In genomic region chr4:56989431-56990214, GRCm38 (mm10) we compare ENCODE assay signal across 9 mouse cellular contexts. TPM values are rescaled to one million over a fixed set of nuclear protein-coding genes. Genes with fewer than 3 reads are reported as not detected.
A peak's percentile ranks its signal among the peaks of the same experiment; 100 is the strongest.
DNase-seq lines count a peak whose midpoint lies in the region; ATAC-seq and TF ChIP-seq lines count a peak whose summit lies in the region.
"Had no signal": no experiment of that assay in that cellular context is flagged by ENCODE, and none has a peak within 500 bp of the region (broad histone marks: within the 10 kb centered on the region; RNA-seq: fewer than 3 reads in every experiment).

No protein-coding gene starts in this region.

- peaks cover 17% of the 10 kb centered on the region for H3K4me1 ChIP-seq in lung, embryonic 15.5 days
- H3K4me1 ChIP-seq in lung, adult 2 months (ENCODE audit: control insufficient read depth, insufficient read depth, low read length), result no peaks in the 10 kb centered on the region
- no peaks in the 10 kb centered on the region for H3K4me1 ChIP-seq in intestine, postnatal 0 days (replicated peaks; ENCODE audit: control insufficient read depth, insufficient read depth, low read length)
- peaks cover 2% of the 10 kb centered on the region; the same call in 1 of the 2 replicates for H3K4me1 ChIP-seq in midbrain, embryonic 11.5 days (ENCODE audit: control insufficient read depth, insufficient read depth, low read length)

- TF ChIP-seq POLR2A in lung, adult 2 months (IDR thresholded peaks at IDR 0.05; ENCODE audit: borderline replicate concordance, extremely low read depth, low read depth, low read length), result no peak

- no peaks in the 10 kb centered on the region for H3K9me3 ChIP-seq in lung, embryonic 15.5 days
- no peaks in the 10 kb centered on the region for H3K9me3 ChIP-seq in intestine, postnatal 0 days (ENCODE audit: control insufficient read depth)
- H3K9me3 ChIP-seq in midbrain, embryonic 11.5 days (ENCODE audit: control insufficient read depth, low read length), result no peaks in the 10 kb centered on the region

- no peak for DNase-seq in lung, adult 2 months
- peak; percentile 41 for DNase-seq in embryo, embryonic 9.5 days (ENCODE audit: extremely low spot score)
- peak; percentile 96 for DNase-seq in midbrain, embryonic 11.5 days (ENCODE audit: low spot score, missing footprints)
- DNase-seq in telencephalon, adult 2 months (ENCODE audit: low read depth, low spot score), result peak; percentile 74
- DNase-seq in gastrocnemius, postnatal 36 days, result no peak
- no peak for DNase-seq in ovary, postnatal 10 days (ENCODE audit: low spot score)

- peak overlapping the region; percentile 55 for H3K4me3 ChIP-seq in lung, embryonic 15.5 days
- H3K4me3 ChIP-seq in lung, adult 2 months (replicated peaks; ENCODE audit: extremely low read depth, low read depth, low read length), result no peak overlapping the region
- H3K4me3 ChIP-seq in intestine, postnatal 0 days (ENCODE audit: low read depth, low read length), result peak overlapping the region; percentile 55
- peak overlapping the region; percentile 64 for H3K4me3 ChIP-seq in midbrain, embryonic 11.5 days (ENCODE audit: low read depth, low read length)
- H3K4me3 ChIP-seq: myocyte had no signal

- H3K36me3 ChIP-seq in lung, embryonic 15.5 days, result no peaks in the 10 kb centered on the region
- H3K36me3 ChIP-seq in intestine, postnatal 0 days (ENCODE audit: control insufficient read depth, insufficient read depth), result no peaks in the 10 kb centered on the region
- no peaks in the 10 kb centered on the region for H3K36me3 ChIP-seq in midbrain, embryonic 11.5 days (ENCODE audit: control insufficient read depth, insufficient read depth, low read length)

- no peak overlapping the region for H3K27ac ChIP-seq in lung, embryonic 15.5 days
- no peak overlapping the region for H3K27ac ChIP-seq in intestine, postnatal 0 days (ENCODE audit: low read depth, low read length)
- H3K27ac ChIP-seq in midbrain, embryonic 11.5 days (ENCODE audit: low read depth, low read length), result no peak overlapping the region

- H3K4me2 ChIP-seq in lung, embryonic 15.5 days, result peak overlapping the region; percentile 97
- peak overlapping the region; percentile 89 for H3K4me2 ChIP-seq in intestine, postnatal 0 days (replicated peaks; ENCODE audit: low read depth)
- peak overlapping the region; percentile 91 for H3K4me2 ChIP-seq in midbrain, embryonic 11.5 days

- peaks cover 50% of the 10 kb centered on the region for H3K27me3 ChIP-seq in lung, embryonic 15.5 days
- peaks cover 29% of the 10 kb centered on the region for H3K27me3 ChIP-seq in intestine, postnatal 0 days (replicated peaks; ENCODE audit: control insufficient read depth, insufficient read depth, low read length)
- H3K27me3 ChIP-seq in midbrain, embryonic 11.5 days (ENCODE audit: control insufficient read depth, insufficient read depth, low read length), result peaks cover 2% of the 10 kb centered on the region; the same call in 1 of the 2 replicates

- WGBS in lung, embryonic 15.5 days, result 5% methylated on average over 45 of the region's 45 CpGs
- 8% methylated on average over 45 of the region's 45 CpGs for WGBS in lung, adult 2 months
- WGBS in intestine, postnatal 0 days, result 5% methylated on average over 42 of the region's 45 CpGs
- WGBS in midbrain, embryonic 11.5 days, result 1% methylated on average over 45 of the region's 45 CpGs

- intact Hi-C loops in gastrocnemius, postnatal 36 days (cut with DNase I), result no loop called here

- ATAC-seq in lung, embryonic 15.5 days (ENCODE audit: borderline replicate concordance, extremely low read depth, low FRiP score, low TSS enrichment), result peak; percentile 46
- no peak for ATAC-seq in intestine, postnatal 0 days
- peak; percentile 80 for ATAC-seq in midbrain, embryonic 11.5 days (ENCODE audit: low FRiP score)

- no peak for TF ChIP-seq CTCF in lung, adult 2 months (IDR thresholded peaks at IDR 0.05; ENCODE audit: insufficient read depth, low read length)
- no peak for TF ChIP-seq CTCF in intestine, postnatal 0 days (IDR thresholded peaks at IDR 0.05; ENCODE audit: low read depth)

- peak overlapping the region; percentile 34 for H3K9ac ChIP-seq in lung, embryonic 15.5 days
- H3K9ac ChIP-seq in intestine, postnatal 0 days (ENCODE audit: low read depth, low read length), result peak overlapping the region; percentile 40; the same call in 1 of the 2 replicates
- H3K9ac ChIP-seq in midbrain, embryonic 11.5 days (ENCODE audit: low read length), result peak overlapping the region; percentile 70

RNA-seq across cellular contexts. Expression of gene Frrs1l, which starts 0.6 kb away (rescaled TPM):
- 2.2 TPM in 2 replicates for polyA plus RNA-seq in lung, embryonic 15.5 days (2015; fragmentation: Nextera tagmentation; extraction: Ambion mirVana)
- polyA plus RNA-seq in lung, adult 2 months (2012; rRNA removed), result 0.01 and 0.04 TPM in 2 replicates
- 0.18 TPM in 2 replicates for polyA plus RNA-seq in intestine, postnatal 0 days (2015; fragmentation: Nextera tagmentation; extraction: Ambion mirVana)
- 6.2 and 6.4 TPM in 2 replicates for polyA plus RNA-seq in midbrain, embryonic 11.5 days (2014; fragmentation: Nextera tagmentation; extraction: Ambion mirVana)
- not detected for total RNA-seq in gastrocnemius, postnatal 36 days (2021)
- polyA plus RNA-seq: myocyte had no signal

RNA-seq across cellular contexts. Expression of gene Tmem245, which starts 42.4 kb away (rescaled TPM):
- polyA plus RNA-seq in lung, embryonic 15.5 days (2015; fragmentation: Nextera tagmentation; extraction: Ambion mirVana), result 10.8 and 12.3 TPM in 2 replicates
- 15.4 and 20.5 TPM in 2 replicates for polyA plus RNA-seq in lung, adult 2 months (2012; rRNA removed)
- polyA plus RNA-seq in intestine, postnatal 0 days (2015; fragmentation: Nextera tagmentation; extraction: Ambion mirVana), result 3.3 and 3.6 TPM in 2 replicates
- 6.8 TPM in 2 replicates for polyA plus RNA-seq in midbrain, embryonic 11.5 days (2014; fragmentation: Nextera tagmentation; extraction: Ambion mirVana)
- 10 to 100 TPM; 16.3 to 23.9 TPM for total RNA-seq in gastrocnemius, postnatal 36 days (2021)

Comparison
In these comparisons a context has a peak if more than half of its experiments do, and no peak if none do; other contexts are left out.
1. DNase-seq: peak in embryo, embryonic 9.5 days (single experiment), midbrain, embryonic 11.5 days (single experiment) and telencephalon, adult 2 months (single experiment); none in lung, adult 2 months (single experiment), gastrocnemius, postnatal 36 days (0 of 2) and ovary, postnatal 10 days (single experiment).
2. Peak in every context shown above with its lines, with median percentiles within 50 percentile points of each other: H3K4me2 ChIP-seq and H3K9ac ChIP-seq.